Mouse (Mus musculus): ENCODE data around the gene Insm1. TPM values are rescaled to one million over a fixed set of nuclear protein-coding genes. Genes with fewer than 3 reads are reported as not detected.

Insm1 gene
- total and polyA plus RNA-seq, 2 experiments from 2014 or later = 1.9 to 20.6 TPM

GRCm38 (mm10) chr2:146261146-146261545 is 39.4 kb downstream of the Insm1 start:
- no peak for DNase-seq (ENCODE audit: low spot score)
- Histone ChIP-seq H3K27me3 (ENCODE audit: insufficient read depth, low read length) (no peaks in the 10 kb centered on the region), H3K27ac (ENCODE audit: low read depth, low read length) (no peak overlapping the region), H3K9me3 (ENCODE audit: low read length) (no peaks in the 10 kb centered on the region), H3K36me3 (ENCODE audit: insufficient read depth, low read length) (no peaks in the 10 kb centered on the region), H3K4me2 (ENCODE audit: low read depth, low read length, poor library complexity, severe bottlenecking) (no peak overlapping the region), H3K4me3 (ENCODE audit: low read depth, low read length) (no peak overlapping the region), H3K4me1 (ENCODE audit: insufficient read depth, low read length) (no peaks in the 10 kb centered on the region), H3K9ac (replicated peaks; ENCODE audit: low read length, poor library complexity, severe bottlenecking) (no peak overlapping the region)
- TF ChIP-seq CTCF (IDR thresholded peaks at IDR 0.05) = no peak
- WGBS = 58% methylated on average over 4 of the region's 4 CpGs
- no peak for ATAC-seq (ENCODE audit: low FRiP score)

GRCm38 (mm10) chr2:146262215-146262614 is 40.5 kb downstream of the Insm1 start:
- Histone ChIP-seq H3K27me3 (ENCODE audit: insufficient read depth, low read length) (no peaks in the 10 kb centered on the region), H3K9me3 (ENCODE audit: low read length) (no peaks in the 10 kb centered on the region), H3K9ac (replicated peaks; ENCODE audit: low read length, poor library complexity, severe bottlenecking) (no peak overlapping the region), H3K4me2 (ENCODE audit: low read depth, low read length, poor library complexity, severe bottlenecking) (no peak overlapping the region), H3K4me3 (ENCODE audit: low read depth, low read length) (no peak overlapping the region), H3K4me1 (ENCODE audit: insufficient read depth, low read length) (no peaks in the 10 kb centered on the region), H3K36me3 (ENCODE audit: insufficient read depth, low read length) (no peaks in the 10 kb centered on the region), H3K27ac (ENCODE audit: low read depth, low read length) (no peak overlapping the region)
- ATAC-seq (ENCODE audit: low FRiP score) (peak; percentile 72), DNase-seq (ENCODE audit: low spot score) (peak; percentile 84)
- WGBS = 23% methylated on average over 10 of the region's 10 CpGs
- no peak for TF ChIP-seq CTCF (IDR thresholded peaks at IDR 0.05)

- no peak for TF ChIP-seq CTCF (IDR thresholded peaks at IDR 0.05)
- no peak for DNase-seq (ENCODE audit: low spot score)
Measured at GRCm38 (mm10) chr2:146262966-146263365, 41.2 kb downstream of the Insm1 start.

GRCm38 (mm10) chr2:146265045-146265444 is 43.3 kb downstream of the Insm1 start:
- H3K9me3 ChIP-seq (ENCODE audit: low read length) = no peaks in the 10 kb centered on the region
- H3K27ac ChIP-seq (ENCODE audit: low read depth, low read length) = no peak overlapping the region
- DNase-seq (ENCODE audit: low spot score) (no peak), ATAC-seq (ENCODE audit: low FRiP score) (no peak)
- H3K4me1 ChIP-seq (ENCODE audit: insufficient read depth, low read length) = no peaks in the 10 kb centered on the region
- H3K4me3 ChIP-seq (ENCODE audit: low read depth, low read length) = no peak overlapping the region
- no peaks in the 10 kb centered on the region for H3K27me3 ChIP-seq (ENCODE audit: insufficient read depth, low read length)
- H3K4me2 ChIP-seq (ENCODE audit: low read depth, low read length, poor library complexity, severe bottlenecking) = no peak overlapping the region
- no peaks in the 10 kb centered on the region for H3K36me3 ChIP-seq (ENCODE audit: insufficient read depth, low read length)
- 72% methylated on average over 4 of the region's 4 CpGs for WGBS
- no peak overlapping the region for H3K9ac ChIP-seq (replicated peaks; ENCODE audit: low read length, poor library complexity, severe bottlenecking)
- TF ChIP-seq CTCF (IDR thresholded peaks at IDR 0.05) = no peak

More at GRCm38 (mm10) chr2:146262966-146263365, 41.2 kb downstream of the Insm1 start:
- Histone ChIP-seq H3K4me3 (ENCODE audit: low read depth, low read length) (no peak overlapping the region), H3K27me3 (ENCODE audit: insufficient read depth, low read length) (no peaks in the 10 kb centered on the region), H3K27ac (ENCODE audit: low read depth, low read length) (no peak overlapping the region), H3K36me3 (ENCODE audit: insufficient read depth, low read length) (no peaks in the 10 kb centered on the region), H3K4me2 (ENCODE audit: low read depth, low read length, poor library complexity, severe bottlenecking) (no peak overlapping the region), H3K9me3 (ENCODE audit: low read length) (no peaks in the 10 kb centered on the region), H3K4me1 (ENCODE audit: insufficient read depth, low read length) (no peaks in the 10 kb centered on the region), H3K9ac (replicated peaks; ENCODE audit: low read length, poor library complexity, severe bottlenecking) (no peak overlapping the region)
- ATAC-seq (ENCODE audit: low FRiP score) = no peak

GRCm38 (mm10) chr2:146266539-146266938 is 44.8 kb downstream of the Insm1 start:
- no peak overlapping the region for H3K4me2 ChIP-seq (ENCODE audit: low read depth, low read length, poor library complexity, severe bottlenecking)
- H3K9me3 ChIP-seq (ENCODE audit: low read length) = no peaks in the 10 kb centered on the region
- TF ChIP-seq CTCF (IDR thresholded peaks at IDR 0.05) = no peak
- H3K4me1 ChIP-seq (ENCODE audit: insufficient read depth, low read length) = no peaks in the 10 kb centered on the region
- 83% methylated on average over 3 of the region's 3 CpGs for WGBS
- no peak overlapping the region for H3K9ac ChIP-seq (replicated peaks; ENCODE audit: low read length, poor library complexity, severe bottlenecking)
- no peak overlapping the region for H3K4me3 ChIP-seq (ENCODE audit: low read depth, low read length)
- H3K27me3 ChIP-seq (ENCODE audit: insufficient read depth, low read length) = no peaks in the 10 kb centered on the region
- DNase-seq (ENCODE audit: low spot score) = no peak
- H3K36me3 ChIP-seq (ENCODE audit: insufficient read depth, low read length) = no peaks in the 10 kb centered on the region
- H3K27ac ChIP-seq (ENCODE audit: low read depth, low read length) = no peak overlapping the region
- no peak for ATAC-seq (ENCODE audit: low FRiP score)
